Mouse (Mus musculus): ENCODE data around the gene Col16a1.

DNA sequence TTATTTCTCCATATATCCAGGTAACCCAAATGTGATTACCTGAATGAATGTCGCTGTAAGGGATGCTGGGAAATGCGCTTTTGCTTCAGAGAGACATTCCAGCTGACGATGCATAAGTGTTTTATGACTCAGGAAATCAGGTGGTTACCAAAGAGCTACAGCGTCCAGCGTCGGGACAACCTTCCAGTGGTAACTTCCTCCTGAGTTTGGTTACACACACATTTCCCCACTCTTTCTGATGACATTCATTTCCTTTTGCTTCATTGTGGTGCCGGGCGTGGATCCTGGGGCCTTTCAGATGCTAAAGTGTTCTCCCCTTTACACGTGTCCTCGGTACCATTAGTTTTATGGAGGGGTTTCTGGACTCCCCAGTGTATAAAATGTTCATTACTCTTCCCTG, 100.8 kb downstream of the Col16a1 start:
- TF ChIP-seq CTCF (IDR thresholded peaks at IDR 0.05; ENCODE audit: low read depth), result no peak
- no peak for TF ChIP-seq EP300 (IDR thresholded peaks at IDR 0.05; ENCODE audit: low read depth)
